In genomic region chr17:27821407-27822338, GRCm38 (mm10) we compare ENCODE assay signal across 8 mouse cellular contexts. TPM values are rescaled to one million over a fixed set of nuclear protein-coding genes. Genes with fewer than 3 reads are reported as not detected.
A peak's percentile ranks its signal among the peaks of the same experiment; 100 is the strongest.
DNase-seq lines count a peak whose midpoint lies in the region; ATAC-seq and TF ChIP-seq lines count a peak whose summit lies in the region.

No protein-coding gene starts in this region.

- peak overlapping the region; percentile 97; the same call in 1 of the 2 replicates for H3K4me3 ChIP-seq in G1E (ENCODE audit: low read depth, low read length)
- H3K4me3 ChIP-seq in erythroblast, embryonic 14.5 days (replicated peaks), result peak overlapping the region; percentile 100
- H3K4me3 ChIP-seq in intestine, embryonic 16.5 days (ENCODE audit: low read length), result peak overlapping the region; percentile 85
- H3K4me3 ChIP-seq in liver, postnatal 0 days (ENCODE audit: low read depth, low read length), result peak overlapping the region; percentile 99

- H3K27me3 ChIP-seq in G1E (ENCODE audit: insufficient read depth, low read length), result no peaks in the 10 kb centered on the region
- H3K27me3 ChIP-seq in erythroblast, embryonic 14.5 days (ENCODE audit: control insufficient read depth), result no peaks in the 10 kb centered on the region
- H3K27me3 ChIP-seq in intestine, embryonic 16.5 days (replicated peaks; ENCODE audit: control insufficient read depth, insufficient read depth, low read length), result no peaks in the 10 kb centered on the region
- no peaks in the 10 kb centered on the region for H3K27me3 ChIP-seq in liver, postnatal 0 days (ENCODE audit: insufficient read depth, low read length)

- TF ChIP-seq EP300 in liver, postnatal 0 days (IDR thresholded peaks at IDR 0.05; ENCODE audit: low read depth), result peak; percentile 96

- peak; percentile 92 for DNase-seq in heart, adult 11 months
- DNase-seq in heart, adult 9 months (ENCODE audit: low spot score in 2 of 2), result no peak
- DNase-seq in G1E (ENCODE audit: low spot score), result no peak
- peak; percentile 75 for DNase-seq in liver, postnatal 0 days
- peak; percentile 51 for DNase-seq in spleen, postnatal 14 days (ENCODE audit: low spot score in 2 of 2)
- no peak for DNase-seq in layer of hippocampus, adult 9-11 months

- no peak for ATAC-seq in G1E (ENCODE audit: extremely low read depth, insufficient number of reproducible peaks, low FRiP score, poor library complexity, severe bottlenecking)
- ATAC-seq in intestine, embryonic 16.5 days, result no peak
- ATAC-seq in liver, postnatal 0 days, result peak; percentile 17

- no peaks in the 10 kb centered on the region for H3K9me3 ChIP-seq in G1E (replicated peaks)
- no peaks in the 10 kb centered on the region for H3K9me3 ChIP-seq in erythroblast, embryonic 14.5 days (ENCODE audit: control insufficient read depth, low read length)
- H3K9me3 ChIP-seq in intestine, embryonic 16.5 days (ENCODE audit: control insufficient read depth, low read length), result no peaks in the 10 kb centered on the region
- no peaks in the 10 kb centered on the region for H3K9me3 ChIP-seq in liver, postnatal 0 days (ENCODE audit: low read length)

- H3K36me3 ChIP-seq in G1E (replicated peaks), result peaks cover 16% of the 10 kb centered on the region
- peaks cover 9% of the 10 kb centered on the region for H3K36me3 ChIP-seq in erythroblast, embryonic 14.5 days (ENCODE audit: control insufficient read depth)
- H3K36me3 ChIP-seq in intestine, embryonic 16.5 days (ENCODE audit: control insufficient read depth, insufficient read depth, low read length), result no peaks in the 10 kb centered on the region
- H3K36me3 ChIP-seq in liver, postnatal 0 days (replicated peaks; ENCODE audit: insufficient read depth, low read length), result no peaks in the 10 kb centered on the region

- 43% methylated on average over 9 of the region's 9 CpGs for WGBS in intestine, embryonic 16.5 days
- WGBS in liver, postnatal 0 days (ENCODE audit: insufficient replicate concordance), result 26% methylated on average over 9 of the region's 9 CpGs

- TF ChIP-seq CTCF in G1E (IDR thresholded peaks at IDR 0.05; ENCODE audit: low read depth, low read length), result no peak
- no peak for TF ChIP-seq CTCF in liver, postnatal 0 days (IDR thresholded peaks at IDR 0.05; ENCODE audit: low read depth)

- H3K4me2 ChIP-seq in intestine, embryonic 16.5 days (ENCODE audit: low read depth, low read length), result peak overlapping the region; percentile 67; the same call in 1 of the 2 replicates
- peak overlapping the region; percentile 92 for H3K4me2 ChIP-seq in liver, postnatal 0 days (ENCODE audit: low read depth, low read length)

- peak overlapping the region; percentile 92 for H3K27ac ChIP-seq in intestine, embryonic 16.5 days (ENCODE audit: low read length)
- peak overlapping the region; percentile 99 for H3K27ac ChIP-seq in liver, postnatal 0 days (ENCODE audit: low read depth)

- H3K4me1 ChIP-seq in G1E (ENCODE audit: insufficient read depth, low read depth, low read length), result peaks cover 61% of the 10 kb centered on the region
- H3K4me1 ChIP-seq in erythroblast, embryonic 14.5 days (ENCODE audit: control insufficient read depth), result peaks cover 73% of the 10 kb centered on the region
- peaks cover 39% of the 10 kb centered on the region for H3K4me1 ChIP-seq in intestine, embryonic 16.5 days (ENCODE audit: control insufficient read depth, insufficient read depth, low read length)
- H3K4me1 ChIP-seq in liver, postnatal 0 days (ENCODE audit: insufficient read depth), result peaks cover 55% of the 10 kb centered on the region

- H3K9ac ChIP-seq in intestine, embryonic 16.5 days (ENCODE audit: low read depth, low read length), result peak overlapping the region; percentile 79
- H3K9ac ChIP-seq in liver, postnatal 0 days (replicated peaks), result peak overlapping the region; percentile 67

RNA-seq across cellular contexts. Expression of gene D17Wsu92e, which starts 1.2 kb away (rescaled TPM):
- total RNA-seq in G1E (2014; fragmentation: Nextera tagmentation) (84.4 and 87.4 TPM in 2 replicates), G1E (2017) (61.6 and 65.3 TPM in 2 replicates)
- polyA plus RNA-seq in G1E (2012), result 58.6 and 60.2 TPM in 2 replicates
- 10.7 and 13.7 TPM in 2 replicates for polyA plus RNA-seq in erythroblast, embryonic 14.5 days (2012)
- 14.7 and 20.8 TPM in 2 replicates for polyA plus RNA-seq in intestine, embryonic 16.5 days (2015; fragmentation: Nextera tagmentation; extraction: Ambion mirVana)
- 23.8 and 24.7 TPM in 2 replicates for polyA plus RNA-seq in liver, postnatal 0 days (2015; fragmentation: Nextera tagmentation; extraction: Ambion mirVana)

RNA-seq across cellular contexts. Expression of gene Snrpc, which starts 16.3 kb away (rescaled TPM):
- total RNA-seq in G1E (2014; fragmentation: Nextera tagmentation) (121 and 158 TPM in 2 replicates), G1E (2017) (127 and 147 TPM in 2 replicates)
- polyA plus RNA-seq in G1E (2012), result 575 and 747 TPM in 2 replicates
- polyA plus RNA-seq in erythroblast, embryonic 14.5 days (2012), result 50.6 and 57.6 TPM in 2 replicates
- polyA plus RNA-seq in intestine, embryonic 16.5 days (2015; fragmentation: Nextera tagmentation; extraction: Ambion mirVana), result 218 and 242 TPM in 2 replicates
- polyA plus RNA-seq in liver, postnatal 0 days (2015; fragmentation: Nextera tagmentation; extraction: Ambion mirVana), result 96.2 and 99.0 TPM in 2 replicates

RNA-seq across cellular contexts. Expression of gene Uhrf1bp1, which starts 34.6 kb away (rescaled TPM):
- total RNA-seq in G1E (2014; fragmentation: Nextera tagmentation), result 18.5 and 21.0 TPM in 2 replicates
- total RNA-seq in G1E (2017), result 8.5 and 9.8 TPM in 2 replicates
- 21.3 and 31.5 TPM in 2 replicates for polyA plus RNA-seq in G1E (2012)
- 0.19 and 0.25 TPM in 2 replicates for polyA plus RNA-seq in erythroblast, embryonic 14.5 days (2012)
- 2.3 and 2.9 TPM in 2 replicates for polyA plus RNA-seq in intestine, embryonic 16.5 days (2015; fragmentation: Nextera tagmentation; extraction: Ambion mirVana)
- polyA plus RNA-seq in liver, postnatal 0 days (2015; fragmentation: Nextera tagmentation; extraction: Ambion mirVana), result 1.6 and 2.2 TPM in 2 replicates

Comparison
In these comparisons a context has a peak if more than half of its experiments do, and no peak if none do; other contexts are left out.
1. DNase-seq: peak in heart, adult 11 months (single experiment), liver, postnatal 0 days (single experiment) and spleen, postnatal 14 days (2 of 2); none in heart, adult 9 months (0 of 2), G1E (single experiment) and layer of hippocampus, adult 9-11 months (single experiment).
2. Peak in every context shown above with its lines, with median percentiles within 50 percentile points of each other: H3K4me3 ChIP-seq.